Comparison of ENCODE assay signal across 12 mouse cellular contexts in the genomic region with DNA sequence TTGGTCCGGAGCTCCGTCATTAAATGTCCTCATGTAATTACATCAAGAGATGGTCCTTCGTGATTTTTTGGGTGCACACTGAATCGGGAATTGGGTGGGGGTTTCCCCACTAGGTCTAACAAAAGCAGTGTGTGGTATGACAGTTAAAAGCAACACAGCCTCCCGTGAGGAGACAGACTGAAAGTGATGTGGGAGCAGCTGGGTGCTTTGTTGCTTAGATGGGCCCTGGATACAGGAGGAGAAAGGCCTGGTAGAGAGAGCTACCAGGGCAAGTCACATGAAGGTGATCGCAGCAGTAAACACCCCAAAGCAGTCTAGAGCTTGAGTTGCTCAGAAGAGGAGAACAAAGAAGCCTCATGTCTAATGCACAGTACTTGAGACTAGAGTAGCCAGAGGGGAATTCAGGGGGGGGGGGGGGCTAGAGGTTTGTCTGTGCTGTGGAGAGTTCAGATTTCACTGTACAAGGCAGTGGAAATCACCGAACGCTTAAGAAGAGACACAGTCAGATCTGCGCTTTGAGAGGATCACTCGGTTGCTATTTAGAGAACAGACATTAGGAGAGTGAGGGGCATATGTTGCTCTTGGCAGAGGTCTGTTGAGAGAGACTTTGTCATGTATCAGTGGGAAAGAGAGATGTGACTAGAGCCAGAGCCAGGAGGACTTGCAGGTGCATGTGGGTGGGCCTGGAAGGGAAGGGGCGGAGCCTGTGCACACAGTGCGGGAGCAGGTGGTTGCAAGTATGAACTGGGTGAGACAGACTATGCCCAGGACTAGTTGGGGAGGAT. TPM values are rescaled to one million over a fixed set of nuclear protein-coding genes. Genes with fewer than 3 reads are reported as not detected.
DNase-seq lines count a peak whose midpoint lies in the region; ATAC-seq and TF ChIP-seq lines count a peak whose summit lies in the region.
"Had no signal": no experiment of that assay in that cellular context is flagged by ENCODE, and none has a peak within 500 bp of the region (broad histone marks: within the 10 kb centered on the region; RNA-seq: fewer than 3 reads in every experiment).

No protein-coding gene starts in this region.

- H3K79me2 ChIP-seq in heart, adult 2 months (replicated peaks; ENCODE audit: control insufficient read depth, insufficient read depth, low read length), result peaks cover 4% of the 10 kb centered on the region

- TF ChIP-seq EP300 in heart, adult 2 months (IDR thresholded peaks at IDR 0.05; ENCODE audit: insufficient read depth, low read depth, low read length), result no peak
- no peak for TF ChIP-seq EP300 in liver, postnatal 0 days (IDR thresholded peaks at IDR 0.05; ENCODE audit: low read depth)

- DNase-seq in heart, adult 11 months, result peak; percentile 72
- no peak for DNase-seq in heart, adult 2 months
- DNase-seq in liver, postnatal 0 days, result no peak
- peak; percentile 50 for DNase-seq in thymus, postnatal 0 days (ENCODE audit: low spot score)
- no peak for DNase-seq in urinary bladder, postnatal 10 days (ENCODE audit: low spot score)
- DNase-seq in kidney, postnatal 14 days, result no peak

- no peak overlapping the region for H3K9ac ChIP-seq in heart, adult 2 months (ENCODE audit: low read depth, low read length)
- no peak overlapping the region for H3K9ac ChIP-seq in liver, embryonic 12.5 days
- H3K9ac ChIP-seq in liver, postnatal 0 days (replicated peaks), result no peak overlapping the region
- H3K9ac ChIP-seq in forebrain, embryonic 16.5 days (replicated peaks; ENCODE audit: low read depth, low read length), result no peak overlapping the region

- no peak for TF ChIP-seq POLR2A in heart, adult 2 months (IDR thresholded peaks at IDR 0.05; ENCODE audit: insufficient read depth, low read depth, low read length)

- H3K4me3 ChIP-seq in heart, adult 2 months, result no peak overlapping the region
- no peak overlapping the region for H3K4me3 ChIP-seq in liver, embryonic 12.5 days
- no peak overlapping the region for H3K4me3 ChIP-seq in liver, postnatal 0 days (ENCODE audit: low read depth, low read length)
- H3K4me3 ChIP-seq in forebrain, embryonic 16.5 days (replicated peaks; ENCODE audit: low read length), result no peak overlapping the region

- peaks cover 7% of the 10 kb centered on the region for H3K4me1 ChIP-seq in heart, adult 2 months (ENCODE audit: control insufficient read depth, insufficient read depth, low read length)
- H3K4me1 ChIP-seq in liver, embryonic 12.5 days, result peaks cover 7% of the 10 kb centered on the region; the same call in 1 of the 2 replicates
- peaks cover 2% of the 10 kb centered on the region for H3K4me1 ChIP-seq in liver, postnatal 0 days (ENCODE audit: insufficient read depth)
- H3K4me1 ChIP-seq in forebrain, embryonic 16.5 days (replicated peaks; ENCODE audit: control insufficient read depth, insufficient read depth, low read length), result no peaks in the 10 kb centered on the region; the same call in none of the 2 replicates

- ATAC-seq in liver, embryonic 12.5 days, result 0 out of 2 replicates have a peak, but pooled peaks have one; percentile 44
- ATAC-seq in liver, postnatal 0 days, result no peak
- peak; percentile 51; the same call in 1 of the 2 replicates for ATAC-seq in forebrain, embryonic 16.5 days

- no peak overlapping the region for H3K27ac ChIP-seq in heart, adult 2 months
- no peak overlapping the region for H3K27ac ChIP-seq in liver, embryonic 12.5 days
- no peak overlapping the region for H3K27ac ChIP-seq in liver, postnatal 0 days (ENCODE audit: low read depth)
- H3K27ac ChIP-seq in forebrain, embryonic 16.5 days (ENCODE audit: low read length), result no peak overlapping the region

- H3K4me2 ChIP-seq in liver, embryonic 12.5 days, result no peak overlapping the region
- no peak overlapping the region for H3K4me2 ChIP-seq in liver, postnatal 0 days (ENCODE audit: low read depth, low read length)
- H3K4me2 ChIP-seq in forebrain, embryonic 16.5 days (ENCODE audit: low read length), result no peak overlapping the region

- H3K9me3 ChIP-seq in liver, embryonic 12.5 days (replicated peaks), result no peaks in the 10 kb centered on the region
- no peaks in the 10 kb centered on the region for H3K9me3 ChIP-seq in liver, postnatal 0 days (ENCODE audit: low read length)
- H3K9me3 ChIP-seq in forebrain, embryonic 16.5 days (ENCODE audit: control insufficient read depth, low read length), result no peaks in the 10 kb centered on the region

- H3K27me3 ChIP-seq in heart, adult 2 months (ENCODE audit: control insufficient read depth, insufficient read depth, low read length), result no peaks in the 10 kb centered on the region
- H3K27me3 ChIP-seq in liver, embryonic 12.5 days (replicated peaks), result no peaks in the 10 kb centered on the region
- no peaks in the 10 kb centered on the region for H3K27me3 ChIP-seq in liver, postnatal 0 days (ENCODE audit: insufficient read depth, low read length)
- no peaks in the 10 kb centered on the region for H3K27me3 ChIP-seq in forebrain, embryonic 16.5 days (replicated peaks; ENCODE audit: control insufficient read depth, insufficient read depth, low read length)

- TF ChIP-seq CTCF in heart, adult 2 months (IDR thresholded peaks at IDR 0.05), result no peak
- TF ChIP-seq CTCF in liver, postnatal 0 days (IDR thresholded peaks at IDR 0.05; ENCODE audit: low read depth), result no peak

- H3K36me3 ChIP-seq in heart, adult 2 months (ENCODE audit: control insufficient read depth, insufficient read depth, low read length), result peaks cover 13% of the 10 kb centered on the region
- peaks cover 46% of the 10 kb centered on the region for H3K36me3 ChIP-seq in liver, embryonic 12.5 days
- peaks cover 26% of the 10 kb centered on the region for H3K36me3 ChIP-seq in liver, postnatal 0 days (replicated peaks; ENCODE audit: insufficient read depth, low read length)
- peaks cover 20% of the 10 kb centered on the region for H3K36me3 ChIP-seq in forebrain, embryonic 16.5 days (ENCODE audit: control insufficient read depth, insufficient read depth)

- WGBS in heart, adult 2 months, result 93% methylated on average over 12 of the region's 12 CpGs
- WGBS in liver, embryonic 12.5 days (ENCODE audit: insufficient replicate concordance), result 88% methylated on average over 12 of the region's 12 CpGs
- 89% methylated on average over 12 of the region's 12 CpGs for WGBS in liver, postnatal 0 days (ENCODE audit: insufficient replicate concordance)
- WGBS in forebrain, embryonic 16.5 days, result 91% methylated on average over 12 of the region's 12 CpGs

- intact Hi-C loops in heart, adult 2 months (cut with DNase I), result no loop called here

RNA-seq across cellular contexts. Expression of a gene that starts 9.6 kb away (rescaled TPM):
- 10 to 100 TPM; 45.9 to 56.5 TPM for total RNA-seq in heart, adult 2 months (2021)
- 40.9 and 48.2 TPM in 2 replicates for polyA plus RNA-seq in heart, adult 2 months (2012; rRNA removed)
- polyA plus RNA-seq in liver, embryonic 12.5 days (2016; fragmentation: Nextera tagmentation; extraction: Ambion mirVana), result 34.0 TPM in 2 replicates
- polyA plus RNA-seq in liver, postnatal 0 days (2015; fragmentation: Nextera tagmentation; extraction: Ambion mirVana), result 33.7 and 35.7 TPM in 2 replicates
- polyA plus RNA-seq in forebrain, embryonic 16.5 days (2015; fragmentation: Nextera tagmentation; extraction: Ambion mirVana), result 287 and 301 TPM in 2 replicates
- 67.7 and 69.1 TPM in 2 replicates for polyA plus RNA-seq in thymus, postnatal 0 days (2015; fragmentation: Nextera tagmentation; extraction: Ambion mirVana)

RNA-seq across cellular contexts. Expression of a gene that starts 49.3 kb away (rescaled TPM):
- not detected for total RNA-seq in heart, adult 2 months (2021)
- not detected in 2 replicates for polyA plus RNA-seq in heart, adult 2 months (2012; rRNA removed)
- polyA plus RNA-seq in liver, embryonic 12.5 days (2016; fragmentation: Nextera tagmentation; extraction: Ambion mirVana), result not detected in 2 replicates
- not detected in 2 replicates for polyA plus RNA-seq in liver, postnatal 0 days (2015; fragmentation: Nextera tagmentation; extraction: Ambion mirVana)
- polyA plus RNA-seq in forebrain, embryonic 16.5 days (2015; fragmentation: Nextera tagmentation; extraction: Ambion mirVana), result not detected in 2 replicates
- not detected in 2 replicates for polyA plus RNA-seq in thymus, postnatal 0 days (2015; fragmentation: Nextera tagmentation; extraction: Ambion mirVana)
- total RNA-seq: gastrocnemius, postnatal 4 days; left cerebral cortex, postnatal 25 days had no signal
- polyA plus RNA-seq: cortical plate, adult 2 months; lung, embryonic 16.5 days had no signal

RNA-seq across cellular contexts. Expression of a gene that starts 57.0 kb away (rescaled TPM):
- total RNA-seq in heart, adult 2 months (2021), result not detected
- polyA plus RNA-seq in heart, adult 2 months (2012; rRNA removed), result not detected in 2 replicates
- not detected in 2 replicates for polyA plus RNA-seq in liver, embryonic 12.5 days (2016; fragmentation: Nextera tagmentation; extraction: Ambion mirVana)
- not detected in 2 replicates for polyA plus RNA-seq in liver, postnatal 0 days (2015; fragmentation: Nextera tagmentation; extraction: Ambion mirVana)
- polyA plus RNA-seq in forebrain, embryonic 16.5 days (2015; fragmentation: Nextera tagmentation; extraction: Ambion mirVana), result not detected in 2 replicates
- not detected in 2 replicates for polyA plus RNA-seq in thymus, postnatal 0 days (2015; fragmentation: Nextera tagmentation; extraction: Ambion mirVana)
- total RNA-seq: gastrocnemius, postnatal 4 days; left cerebral cortex, postnatal 25 days had no signal
- polyA plus RNA-seq: cortical plate, adult 2 months; lung, embryonic 16.5 days had no signal

Comparison
In these comparisons a context has a peak if more than half of its experiments do, and no peak if none do; other contexts are left out.
1. DNase-seq: peak in heart, adult 11 months (single experiment) and thymus, postnatal 0 days (single experiment); none in heart, adult 2 months (0 of 2), liver, postnatal 0 days (single experiment), urinary bladder, postnatal 10 days (single experiment) and kidney, postnatal 14 days (single experiment).